Mouse (Mus musculus) intestine, embryonic 14.5 days (tissue): ENCODE measurements at regions not wholly inside any gene's neighbourhood (a gene's known extent, or its start where the extent isn't known, plus 50 kb on each side); places are given as distances from the start of the nearest gene placed in this dataset.

ENCODE experiments used
- ATAC-seq: fragments of 200-750 bp; cut with Nextera tagmentation; replicated peaks from 2 replicates; pipeline ENCODE4 v1.8.0; 2017; ENCODE audit warnings: low read depth, moderate number of reproducible peaks, moderate TSS enrichment, moderate library complexity; ENCODE audit not compliant: low FRiP score, low TSS enrichment
- DNase-seq: peaks from one replicate; pipeline ENCODE4 v3.0.0-alpha.2; 2018; ENCODE audit warnings: low spot score
- H3K27ac ChIP-seq: fragments of 300-500 bp; sonication (generic); 2 replicates; pipeline ENCODE4 v1.5.1; 2014; ENCODE audit warnings: low read depth, mild to moderate bottlenecking, control low read depth
- H3K27me3 ChIP-seq: fragments of 300-500 bp; sonication (generic); replicated peaks from 2 replicates; pipeline ENCODE4 v1.6.1; 2014; ENCODE audit warnings: low read length, control low read depth; ENCODE audit not compliant: control insufficient read depth, insufficient read depth
- H3K36me3 ChIP-seq: fragments of 300-500 bp; sonication (generic); 2 replicates; pipeline ENCODE4 v1.6.1; 2014; ENCODE audit warnings: low read length, control low read depth; ENCODE audit not compliant: control insufficient read depth, insufficient read depth
- H3K4me1 ChIP-seq: fragments of 300-500 bp; sonication (generic); replicated peaks from 2 replicates; pipeline ENCODE4 v1.6.1; 2014; ENCODE audit warnings: low read length, control low read depth, mixed read lengths; ENCODE audit not compliant: control insufficient read depth, insufficient read depth
- H3K4me2 ChIP-seq: fragments of 300-500 bp; sonication (generic); 2 replicates; pipeline ENCODE4 v1.6.1; 2014; ENCODE audit warnings: low read length
- H3K4me3 ChIP-seq: fragments of 300-500 bp; sonication (generic); 2 replicates; pipeline ENCODE4 v1.5.1; 2014; ENCODE audit warnings: low read depth, low read length, control low read depth, mixed read lengths
- H3K9ac ChIP-seq: fragments of 300-500 bp; sonication (generic); 2 replicates; pipeline ENCODE4 v1.6.1; 2014; ENCODE audit warnings: mild to moderate bottlenecking, low read length
- H3K9me3 ChIP-seq: fragments of 300-500 bp; sonication (generic); 2 replicates; pipeline ENCODE4 v1.6.1; 2016; ENCODE audit warnings: low read length, control low read depth; ENCODE audit not compliant: control insufficient read depth
- WGBS: fragments of 180-500 bp; shearing (Covaris S2); extraction: QIAGEN DNeasy Blood & Tissue Kit; methylation state at CpG from one replicate; pipeline ENCODE4 v1.1.7; 2014; 5-methylcytosine and 5-hydroxymethylcytosine counted together

GRCm38 (mm10) chr10:100856509-100856908 lies 266.2 kb downstream of the 1700017N19Rik start:
- Histone ChIP-seq H3K9ac (no peak overlapping the region), H3K9me3 (no peaks in the 10 kb centered on the region), H3K27ac (no peak overlapping the region), H3K4me3 (no peak overlapping the region), H3K36me3 (no peaks in the 10 kb centered on the region), H3K4me1 (no peaks in the 10 kb centered on the region), H3K4me2 (no peak overlapping the region), H3K27me3 (no peaks in the 10 kb centered on the region)
- DNase-seq (no peak), ATAC-seq (no peak)
- 81% methylated on average over 3 of the region's 3 CpGs for WGBS

- no peak overlapping the region for H3K4me3 ChIP-seq
- 41% methylated on average over 6 of the region's 6 CpGs for WGBS
- H3K4me1 ChIP-seq: no peaks in the 10 kb centered on the region
- H3K36me3 ChIP-seq: no peaks in the 10 kb centered on the region
- no peaks in the 10 kb centered on the region for H3K27me3 ChIP-seq
- no peaks in the 10 kb centered on the region for H3K9me3 ChIP-seq
- H3K27ac ChIP-seq: no peak overlapping the region
- DNase-seq (no peak), ATAC-seq (no peak)
- no peak overlapping the region for H3K9ac ChIP-seq
- no peak overlapping the region for H3K4me2 ChIP-seq
Measured at GRCm38 (mm10) chr10:100865501-100866181, 275.4 kb downstream of the 1700017N19Rik start.

- 0 out of 2 replicates have a peak, but pooled peaks cover 5% of the 10 kb centered on the region for H3K9me3 ChIP-seq
- DNase-seq (no peak), ATAC-seq (no peak)
- H3K27me3 ChIP-seq: no peaks in the 10 kb centered on the region
- no peaks in the 10 kb centered on the region for H3K36me3 ChIP-seq
- H3K4me2 ChIP-seq: no peak overlapping the region
- H3K4me1 ChIP-seq: no peaks in the 10 kb centered on the region
- H3K27ac ChIP-seq: no peak overlapping the region
- H3K4me3 ChIP-seq: no peak overlapping the region
- no peak overlapping the region for H3K9ac ChIP-seq
- 45% methylated on average over 3 of the region's 3 CpGs for WGBS
Measured at GRCm38 (mm10) chr10:100868360-100868916, 278.2 kb downstream of the 1700017N19Rik start.

DNA sequence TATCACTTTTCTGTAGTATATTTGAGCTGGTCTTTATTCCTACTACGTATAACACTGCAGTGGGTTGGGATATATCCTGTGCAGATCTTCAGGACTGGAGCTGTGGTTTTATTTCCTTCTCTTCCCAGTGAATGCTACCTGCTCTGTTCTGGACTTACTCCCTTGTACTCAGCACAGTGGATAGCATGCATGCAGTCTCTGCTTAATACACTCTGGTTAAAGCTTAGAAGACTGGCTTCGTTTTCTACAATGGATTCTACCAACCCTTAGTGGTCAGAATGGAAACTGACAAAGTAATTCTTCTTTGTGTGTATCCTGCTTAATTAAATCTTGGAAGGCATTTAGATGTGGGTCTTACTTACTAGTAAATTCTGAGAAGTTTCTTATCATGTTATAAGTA lies 292.3 kb downstream of the 1700017N19Rik start:
- Histone ChIP-seq H3K9me3 (no peaks in the 10 kb centered on the region), H3K4me1 (no peaks in the 10 kb centered on the region), H3K27me3 (no peaks in the 10 kb centered on the region), H3K36me3 (no peaks in the 10 kb centered on the region), H3K4me2 (no peak overlapping the region), H3K9ac (no peak overlapping the region), H3K4me3 (no peak overlapping the region), H3K27ac (no peak overlapping the region)
- ATAC-seq (no peak), DNase-seq (no peak)
- 75% methylated on average over 2 of the region's 2 CpGs for WGBS

DNA sequence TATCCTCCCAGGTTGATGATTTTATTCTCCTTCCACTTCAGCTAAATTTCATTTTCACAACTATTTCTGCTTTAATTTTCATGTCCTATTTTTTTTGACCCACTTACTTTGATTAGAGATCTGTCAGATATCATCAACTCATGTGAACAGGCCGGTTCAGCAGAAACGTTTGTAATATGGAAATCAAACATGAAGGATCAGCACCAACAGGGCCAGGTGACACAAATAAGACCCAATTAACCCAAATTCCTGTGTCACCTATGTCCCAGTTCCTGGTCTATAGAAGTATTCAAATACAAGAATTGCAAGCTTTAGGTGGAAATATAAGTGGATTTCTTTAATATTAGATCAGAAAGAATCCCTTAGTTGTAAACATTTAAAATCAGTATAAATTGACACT lies 332.7 kb downstream of the 1700017N19Rik start:
- Histone ChIP-seq H3K27ac (no peak overlapping the region), H3K4me2 (no peak overlapping the region), H3K27me3 (no peaks in the 10 kb centered on the region), H3K9ac (no peak overlapping the region), H3K4me3 (no peak overlapping the region), H3K4me1 (no peaks in the 10 kb centered on the region), H3K36me3 (no peaks in the 10 kb centered on the region), H3K9me3 (no peaks in the 10 kb centered on the region)
- 80% methylated on average over 2 of the region's 2 CpGs for WGBS
- no peak for ATAC-seq
- DNase-seq: no peak

GRCm38 (mm10) chr10:100927086-100927485 lies 336.8 kb downstream of the 1700017N19Rik start:
- 62% methylated on average over 3 of the region's 3 CpGs for WGBS
- Histone ChIP-seq H3K4me1 (no peaks in the 10 kb centered on the region), H3K27me3 (no peaks in the 10 kb centered on the region), H3K9ac (no peak overlapping the region), H3K36me3 (no peaks in the 10 kb centered on the region), H3K4me2 (no peak overlapping the region), H3K9me3 (no peaks in the 10 kb centered on the region), H3K4me3 (no peak overlapping the region), H3K27ac (no peak overlapping the region)
- no peak for ATAC-seq
- no peak for DNase-seq

GRCm38 (mm10) chr10:100931739-100932138 lies 341.5 kb downstream of the 1700017N19Rik start:
- H3K36me3 ChIP-seq: no peaks in the 10 kb centered on the region
- H3K4me1 ChIP-seq: no peaks in the 10 kb centered on the region
- no peak overlapping the region for H3K9ac ChIP-seq
- ATAC-seq (no peak), DNase-seq (no peak)
- H3K27ac ChIP-seq: no peak overlapping the region
- 77% methylated on average over 1 of the region's 1 CpGs for WGBS
- H3K4me2 ChIP-seq: no peak overlapping the region
- no peaks in the 10 kb centered on the region for H3K27me3 ChIP-seq
- H3K9me3 ChIP-seq: no peaks in the 10 kb centered on the region
- H3K4me3 ChIP-seq: no peak overlapping the region

- H3K4me1 ChIP-seq: no peaks in the 10 kb centered on the region
- ATAC-seq (no peak), DNase-seq (no peak)
- 87% methylated on average over 9 of the region's 9 CpGs for WGBS
- no peak overlapping the region for H3K27ac ChIP-seq
- no peak overlapping the region for H3K4me3 ChIP-seq
- H3K9me3 ChIP-seq: no peaks in the 10 kb centered on the region
- no peak overlapping the region for H3K4me2 ChIP-seq
- no peak overlapping the region for H3K9ac ChIP-seq
- no peaks in the 10 kb centered on the region for H3K36me3 ChIP-seq
- H3K27me3 ChIP-seq: no peaks in the 10 kb centered on the region
Measured at GRCm38 (mm10) chr10:100958371-100958770, 368.1 kb downstream of the 1700017N19Rik start.

GRCm38 (mm10) chr10:101003469-101003868 lies 413.2 kb downstream of the 1700017N19Rik start:
- no peak overlapping the region for H3K4me2 ChIP-seq
- no peaks in the 10 kb centered on the region for H3K27me3 ChIP-seq
- no peak overlapping the region for H3K9ac ChIP-seq
- H3K4me3 ChIP-seq: no peak overlapping the region
- WGBS: 84% methylated on average over 2 of the region's 2 CpGs
- DNase-seq (no peak), ATAC-seq (no peak)
- H3K27ac ChIP-seq: no peak overlapping the region
- H3K9me3 ChIP-seq: no peaks in the 10 kb centered on the region
- H3K4me1 ChIP-seq: no peaks in the 10 kb centered on the region
- H3K36me3 ChIP-seq: no peaks in the 10 kb centered on the region
